Mouse (Mus musculus) right cerebral cortex, postnatal 36 days (tissue): Measurements from ENCODE around the gene Slc38a8.
A peak's percentile ranks its signal among the peaks of the same experiment; 100 is the strongest.

Experiments
- DNase-seq, 2 experiments: peaks; one replicate each; pipeline ENCODE4 v3.0.0; 2022; ENCODE audit warnings: low spot score in 2 of 2, mixed read lengths in 1 of 2

The Slc38a8 gene

DNA sequence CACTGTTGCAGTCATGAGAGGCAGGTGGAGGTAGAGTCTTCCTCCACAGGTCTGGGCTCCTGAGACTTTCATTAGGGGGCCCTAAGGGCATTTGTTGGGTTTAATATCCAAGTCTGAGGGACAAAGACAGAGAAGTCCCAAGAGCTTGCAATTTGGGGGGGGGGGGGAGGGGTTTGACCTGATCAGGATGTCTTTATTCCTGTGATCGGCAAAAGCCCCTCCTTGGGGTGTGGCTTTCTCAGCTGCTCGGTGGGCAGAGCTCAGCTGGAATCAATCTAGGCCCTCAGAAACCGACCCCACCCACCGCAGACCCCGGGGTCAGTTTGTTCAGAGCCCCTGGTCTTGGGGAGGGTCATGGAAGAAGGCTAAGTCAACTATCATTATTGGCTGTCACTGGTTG lies at the start of gene Slc38a8:
Slc38a8 (minus strand) TSS at position 101 of the 400 bp plus-strand sequence.
- DNase-seq: no peak

DNA sequence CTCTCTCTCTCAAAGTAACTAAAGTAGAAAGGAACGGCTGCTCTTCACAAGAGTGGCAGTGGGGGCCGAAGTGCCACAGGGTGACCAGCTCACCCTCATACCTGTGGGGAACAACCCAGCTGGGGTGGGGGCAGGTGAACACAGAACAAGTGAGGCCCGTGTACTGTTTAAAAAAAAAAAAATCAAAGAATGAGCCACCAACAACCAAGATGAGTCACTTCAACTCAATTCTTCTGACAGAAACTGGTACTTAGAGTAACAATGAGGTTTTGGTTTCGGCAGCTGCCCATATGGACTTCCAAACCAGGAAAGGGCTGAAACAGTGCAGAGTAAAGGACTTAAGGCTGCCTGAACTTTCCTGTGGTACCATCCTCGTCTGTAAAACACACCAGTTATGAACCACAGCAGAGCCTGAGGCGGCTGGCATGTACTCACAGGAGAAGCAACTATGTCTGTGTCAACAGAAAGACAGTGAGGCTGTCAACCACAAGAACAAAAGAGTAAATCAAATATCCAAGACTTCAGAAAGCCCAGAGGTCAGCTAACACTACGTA lies 47.1 kb upstream of the Slc38a8 start:
- no peak for DNase-seq

DNA sequence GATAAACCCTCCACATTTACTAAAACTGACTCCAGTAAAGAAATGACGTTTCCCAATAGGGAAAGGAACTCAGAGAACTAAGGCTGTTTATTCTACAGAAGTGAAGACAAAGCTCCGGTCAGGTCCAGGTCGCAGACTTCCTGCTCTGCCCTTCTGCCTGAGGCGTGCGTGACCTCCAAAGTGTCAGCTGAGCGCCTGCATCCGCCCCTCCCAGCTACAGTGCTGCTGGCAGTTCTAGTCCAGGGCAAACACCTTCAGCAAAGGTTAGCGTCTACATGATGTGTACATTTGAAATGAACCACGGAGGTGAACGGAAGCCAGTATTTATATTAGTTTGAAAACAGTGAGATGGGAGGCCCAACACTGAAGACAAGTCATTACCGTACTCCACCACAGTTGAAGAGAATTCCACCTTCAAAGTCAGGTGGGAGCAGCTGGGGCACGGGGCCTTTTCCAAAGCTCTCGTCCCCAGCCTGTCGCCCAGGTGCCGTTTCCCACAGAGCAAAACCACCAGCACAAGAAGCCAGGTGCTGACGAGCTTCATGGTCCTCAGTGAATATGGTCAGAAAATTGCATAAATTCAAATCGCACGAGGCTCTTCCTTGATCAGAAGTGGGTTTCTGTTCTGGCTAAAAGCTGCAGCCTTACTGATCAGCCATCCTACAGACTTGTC lies 45.7 kb upstream of the Slc38a8 start:
- no peak for DNase-seq

GRCm38 (mm10) chr8:119545791-119546190 lies 44.3 kb upstream of the Slc38a8 start:
- no peak for DNase-seq

GRCm38 (mm10) chr8:119545180-119545579 lies 43.7 kb upstream of the Slc38a8 start:
- DNase-seq: no peak

GRCm38 (mm10) chr8:119544606-119545005 lies 43.1 kb upstream of the Slc38a8 start:
- no peak for DNase-seq

DNA sequence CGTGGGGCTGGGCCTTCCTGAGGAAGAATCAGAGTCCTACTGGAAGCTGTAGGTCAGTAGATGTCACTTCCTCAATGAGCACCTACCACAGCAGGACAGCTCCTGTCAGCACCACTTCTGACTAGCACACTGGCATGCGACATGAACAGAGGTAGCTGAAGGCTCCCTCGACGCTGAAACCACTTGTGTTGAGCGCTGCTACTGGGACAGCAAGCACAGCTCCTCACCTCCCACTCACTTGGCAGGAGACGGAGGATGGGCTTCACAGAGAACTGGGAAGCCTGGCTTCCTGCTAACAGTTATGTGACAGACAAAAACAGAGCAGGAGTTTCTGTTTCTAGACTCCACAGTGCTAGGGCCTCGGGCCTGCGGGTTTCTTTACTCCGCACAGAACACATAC lies 30.5 kb upstream of the Slc38a8 start:
- DNase-seq: peak; percentile 70 to 87

GRCm38 (mm10) chr8:119531397-119531796 lies 29.9 kb upstream of the Slc38a8 start:
- no peak for DNase-seq

GRCm38 (mm10) chr8:119530937-119531336 lies 29.4 kb upstream of the Slc38a8 start:
- no peak for DNase-seq

DNA sequence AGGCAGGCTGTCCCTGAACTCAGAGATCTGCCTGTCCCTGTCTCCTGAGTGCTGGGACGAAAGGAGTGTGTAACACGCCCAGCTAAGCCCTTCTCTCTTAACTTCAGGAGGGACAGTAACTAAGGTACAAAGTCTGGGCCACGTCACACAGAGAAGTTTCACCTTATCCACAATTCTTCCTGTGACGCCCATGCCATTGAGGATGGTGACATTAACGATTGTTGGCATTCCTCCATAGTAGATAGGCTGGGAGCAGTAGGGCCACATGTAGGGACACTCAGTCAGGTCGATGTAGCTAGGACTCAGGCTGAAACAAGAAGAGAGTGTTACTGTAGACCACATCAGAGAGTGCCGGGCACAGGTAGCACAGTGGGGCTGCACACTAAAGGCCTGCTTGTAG lies 27.3 kb upstream of the Slc38a8 start:
- no peak for DNase-seq

DNA sequence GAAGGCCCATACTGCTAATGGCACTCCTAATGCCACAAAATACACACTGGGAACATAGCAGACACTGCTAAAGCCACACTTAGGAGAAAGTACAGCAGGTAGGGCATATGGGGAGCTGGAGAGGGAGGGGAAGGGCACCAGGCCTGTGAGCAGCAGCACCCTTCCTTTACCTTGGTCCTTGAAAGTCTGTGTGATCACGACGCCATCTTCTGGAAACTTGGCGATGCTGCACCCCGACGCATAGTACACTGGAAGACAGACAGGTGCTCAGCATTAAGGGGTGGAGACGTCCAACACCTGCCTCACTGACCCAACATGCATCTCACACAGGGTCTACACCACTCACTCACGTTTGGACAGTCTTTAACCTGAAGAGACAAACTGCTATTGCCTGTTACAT lies 18.6 kb upstream of the Slc38a8 start:
- no peak for DNase-seq

- no peak for DNase-seq
Measured at GRCm38 (mm10) chr8:119516674-119517073, 15.2 kb upstream of the Slc38a8 start.

DNA sequence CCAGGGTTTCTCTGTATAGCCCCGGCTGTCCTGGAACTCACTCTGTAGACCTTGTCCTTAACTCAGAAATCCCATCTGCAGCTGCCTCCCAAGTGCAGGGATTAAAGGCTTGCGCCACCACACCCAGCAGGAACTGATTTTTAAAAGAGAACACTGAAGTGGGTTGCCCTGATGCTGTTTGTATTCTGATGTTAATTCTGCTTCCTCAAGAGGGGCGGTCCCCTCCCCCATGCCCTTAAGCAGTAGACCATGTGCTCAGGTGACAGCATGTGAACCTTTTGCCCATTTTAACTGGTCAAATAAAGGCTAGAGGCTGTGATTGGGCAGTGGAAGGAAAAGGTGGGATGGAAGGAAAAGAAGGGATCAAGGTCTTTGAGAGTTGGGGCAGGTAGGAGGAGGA lies 14.3 kb upstream of the Slc38a8 start:
- no peak for DNase-seq

DNA sequence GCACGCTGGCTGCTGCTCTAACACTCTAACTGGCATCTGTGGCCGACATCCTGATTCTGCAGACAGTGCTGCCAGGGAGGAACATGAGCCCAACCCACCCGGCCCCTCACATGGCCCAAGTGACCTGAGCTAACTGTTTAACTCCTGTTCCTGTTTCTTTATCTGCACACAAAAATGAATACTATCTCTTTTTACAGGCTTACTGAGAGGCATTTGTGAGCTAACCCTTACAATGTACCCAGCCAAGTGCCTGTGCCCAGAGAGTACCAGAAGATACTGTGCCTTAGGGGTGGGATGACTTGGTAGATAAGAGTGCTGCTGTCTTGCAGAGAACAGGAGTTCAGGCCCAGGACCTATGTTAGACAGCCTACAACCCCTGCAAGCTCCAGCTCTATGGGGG lies 13.4 kb upstream of the Slc38a8 start:
- DNase-seq: no peak

- DNase-seq: no peak
Measured at GRCm38 (mm10) chr8:119513405-119513804, 11.9 kb upstream of the Slc38a8 start.

GRCm38 (mm10) chr8:119511722-119512121 lies 10.2 kb upstream of the Slc38a8 start:
- DNase-seq: no peak

DNA sequence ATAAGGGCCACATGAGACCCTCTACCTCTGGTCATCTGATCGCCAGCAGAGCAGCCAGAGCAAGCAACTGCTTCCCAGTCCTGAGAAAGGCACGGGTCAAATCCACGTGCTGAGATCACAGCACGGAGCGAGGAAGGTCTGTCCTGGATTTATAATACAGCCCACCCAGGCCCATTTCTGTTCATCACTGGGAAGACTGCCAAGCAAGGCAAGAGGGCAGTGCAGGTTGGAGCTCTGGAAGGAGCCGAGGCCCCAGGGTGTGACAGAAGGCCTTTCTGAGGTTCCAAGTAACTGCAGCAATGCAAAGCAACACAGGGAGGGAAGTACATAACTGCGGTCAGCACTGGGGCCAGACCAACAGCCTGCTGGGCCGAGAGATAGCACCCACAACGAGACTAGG lies 9.0 kb upstream of the Slc38a8 start:
- no peak for DNase-seq

DNA sequence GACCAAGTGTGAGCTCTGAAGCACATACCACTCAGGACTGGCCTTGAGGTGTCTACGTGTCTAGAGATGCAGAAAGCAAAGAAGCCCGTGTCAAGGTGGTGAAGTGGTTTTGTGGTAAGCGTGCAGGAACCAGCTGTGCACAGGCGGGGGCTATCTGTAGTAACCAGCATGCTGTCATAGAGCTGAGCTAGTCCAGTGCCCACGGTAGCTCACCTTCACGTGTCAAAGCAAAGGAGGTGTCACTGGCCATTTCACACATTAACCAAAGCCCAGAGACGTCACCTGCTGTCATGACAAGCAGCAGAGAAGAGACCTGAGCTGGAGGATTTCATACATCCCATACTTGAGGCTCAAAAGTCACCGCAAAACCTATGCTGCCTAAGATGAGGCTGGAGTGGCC lies 4.6 kb upstream of the Slc38a8 start:
- no peak for DNase-seq

DNA sequence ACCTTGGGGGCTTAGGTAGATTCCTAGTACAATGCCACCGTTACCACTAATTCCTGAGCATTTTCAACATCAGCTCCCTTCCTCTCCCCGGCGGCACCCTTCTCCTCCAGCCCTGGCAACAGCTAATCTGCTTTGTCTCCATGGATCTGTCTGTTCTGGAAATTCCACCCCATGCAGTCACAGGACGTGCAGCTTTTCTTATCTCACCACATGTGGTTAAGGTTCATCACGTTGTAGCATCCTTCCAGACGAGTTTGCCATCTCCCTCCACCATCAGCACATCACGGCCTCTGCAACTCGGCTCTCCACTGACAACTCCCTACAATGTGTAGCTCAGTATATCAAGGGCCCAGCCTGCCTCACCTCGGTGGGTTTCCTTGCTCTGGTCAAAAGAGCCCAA lies 4.0 kb upstream of the Slc38a8 start:
- no peak for DNase-seq

GRCm38 (mm10) chr8:119503191-119503767 lies 1.8 kb upstream of the Slc38a8 start:
- DNase-seq: no peak

GRCm38 (mm10) chr8:119502111-119502510 lies 613 bp upstream of the Slc38a8 start:
- no peak for DNase-seq

DNA sequence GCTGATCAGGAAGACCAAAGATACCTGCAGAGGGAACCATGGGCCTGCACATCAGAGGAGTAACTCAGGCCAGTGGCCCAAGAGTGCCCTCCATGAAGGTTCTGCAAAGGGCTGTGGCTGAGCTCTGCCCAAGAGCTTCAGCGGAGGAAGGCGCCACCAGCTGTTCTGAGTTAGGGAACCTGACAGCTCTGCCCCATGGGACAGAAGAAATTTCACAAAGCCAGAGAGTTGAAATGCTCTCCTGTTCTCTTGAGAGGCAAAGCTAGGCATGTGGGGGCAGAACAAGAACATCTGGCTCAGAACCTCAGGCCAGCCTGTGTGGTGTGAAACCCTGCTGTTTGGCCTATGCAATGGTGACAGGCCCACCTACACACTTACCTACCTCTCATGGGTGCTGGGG lies 1.7 kb downstream of the Slc38a8 start:
- DNase-seq: no peak

GRCm38 (mm10) chr8:119496848-119497247 lies 4.7 kb downstream of the Slc38a8 start:
- DNase-seq: no peak

DNA sequence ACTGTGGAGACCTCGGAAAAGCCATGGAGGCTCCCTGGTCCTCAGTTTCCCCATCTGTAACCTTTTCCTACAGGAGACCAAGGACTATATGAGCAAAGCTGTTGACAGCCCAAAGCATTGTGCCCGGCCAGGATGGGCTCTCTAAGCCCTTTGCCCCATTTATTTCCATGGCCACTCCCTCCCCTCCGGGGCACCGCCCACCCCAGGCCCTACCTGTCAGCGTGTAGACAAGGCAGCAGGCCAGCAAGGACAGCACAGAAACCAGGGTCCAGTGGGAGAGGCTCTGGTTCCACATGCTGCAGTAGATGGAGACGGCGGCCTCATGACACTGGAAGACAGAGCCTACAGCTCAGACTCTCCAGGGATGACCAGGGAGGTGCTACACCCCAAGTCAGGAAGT lies 14.4 kb downstream of the Slc38a8 start:
- no peak for DNase-seq
